Mouse (Mus musculus) myocyte (in vitro differentiated cells): ENCODE data around the gene Impg2. TPM values are rescaled to one million over a fixed set of nuclear protein-coding genes. Genes with fewer than 3 reads are reported as not detected.

Experiments used
- H3K27me3 ChIP-seq: one replicate; pipeline ENCODE4 v1.6.1; 2011; ENCODE audit not compliant: control insufficient read depth, insufficient read depth, insufficient read length
- H3K36me3 ChIP-seq: one replicate; pipeline ENCODE4 v1.6.1; 2011; ENCODE audit not compliant: control insufficient read depth, insufficient read depth
- H3K4me2 ChIP-seq: one replicate; pipeline ENCODE4 v1.6.1; 2011; ENCODE audit warnings: low read depth, control low read depth
- H3K4me3 ChIP-seq: one replicate; pipeline ENCODE4 v1.5.1; 2011; ENCODE audit warnings: mild to moderate bottlenecking, control low read depth, moderate library complexity
- H3K79me2 ChIP-seq: one replicate; pipeline ENCODE4 v1.6.1; 2011; ENCODE audit not compliant: control insufficient read depth, insufficient read depth
- H3ac ChIP-seq: one replicate; pipeline ENCODE4 v1.6.1; 2011; ENCODE audit not compliant: control insufficient read depth, insufficient read length
- CEBPB ChIP-seq: IDR thresholded peaks from 2 replicates; pipeline ENCODE4 v1.6.1; 2011; ENCODE audit warnings: mild to moderate bottlenecking, moderate library complexity; ENCODE audit not compliant: poor library complexity, insufficient read depth, severe bottlenecking
- E2F4 ChIP-seq: IDR thresholded peaks from one replicate; pipeline ENCODE4 v1.6.1; 2011; ENCODE audit warnings: mild to moderate bottlenecking, control low read depth, moderate library complexity; ENCODE audit not compliant: insufficient read depth
- MAX ChIP-seq: IDR thresholded peaks from one replicate; pipeline ENCODE4 v1.6.1; 2011; ENCODE audit warnings: low read depth, mild to moderate bottlenecking, control low read depth
- MYOD1 ChIP-seq, 3 experiments: IDR thresholded peaks; one replicate each; pipeline ENCODE4 v1.6.1; 2011; ENCODE audit warnings: control low read depth in 2 of 3, low read depth in 2 of 3, mild to moderate bottlenecking in 2 of 3, moderate library complexity in 1 of 3; ENCODE audit not compliant: insufficient read length in 2 of 3, control insufficient read depth in 1 of 3
- MYOG ChIP-seq, 3 experiments: IDR thresholded peaks; one replicate each; pipeline ENCODE4 v1.6.1; 2011; ENCODE audit warnings: control low read depth in 2 of 3, low read depth in 2 of 3, mild to moderate bottlenecking in 2 of 3; ENCODE audit not compliant: insufficient read length in 2 of 3, control insufficient read depth in 1 of 3, insufficient read depth in 1 of 3
- POLR2A ChIP-seq: IDR thresholded peaks from one replicate; pipeline ENCODE4 v1.6.1; 2011; ENCODE audit warnings: low read depth, mild to moderate bottlenecking, control low read depth, moderate library complexity; ENCODE audit not compliant: insufficient read length
- POLR2AphosphoS2 ChIP-seq: IDR thresholded peaks from one replicate; pipeline ENCODE4 v1.6.1; 2011; ENCODE audit warnings: low read depth, control low read depth; ENCODE audit not compliant: insufficient read length
- REST ChIP-seq: IDR thresholded peaks from one replicate; pipeline ENCODE4 v1.6.1; 2011; ENCODE audit warnings: mild to moderate bottlenecking, control low read depth, moderate library complexity; ENCODE audit not compliant: insufficient read depth, insufficient read length
- SRF ChIP-seq: IDR thresholded peaks from one replicate; pipeline ENCODE4 v1.6.1; 2011; ENCODE audit warnings: low read depth; ENCODE audit not compliant: control insufficient read depth, insufficient read length
- TCF12 ChIP-seq: IDR thresholded peaks from one replicate; pipeline ENCODE4 v1.6.1; 2011; ENCODE audit warnings: mild to moderate bottlenecking, control low read depth; ENCODE audit not compliant: poor library complexity, insufficient read depth, severe bottlenecking
- TCF3 ChIP-seq: IDR thresholded peaks from one replicate; pipeline ENCODE4 v1.6.1; 2011; ENCODE audit warnings: low read depth, control low read depth; ENCODE audit not compliant: insufficient read length
- USF1 ChIP-seq: IDR thresholded peaks from one replicate; pipeline ENCODE4 v1.6.1; 2011; ENCODE audit warnings: low read depth, mild to moderate bottlenecking, control low read depth, moderate library complexity
- polyA plus RNA-seq: library from polyadenylated mRNA; unstranded; fragments of >200 nt; fragmentation: generic; extraction: Trizol; gene quantifications from one replicate; pipeline ENCODE4 v1.2.1, GENCODE M21; 2012; ENCODE audit warnings: missing spikeins

Gene Impg2
- polyA plus RNA-seq, 1 experiment: 0.01 TPM

DNA sequence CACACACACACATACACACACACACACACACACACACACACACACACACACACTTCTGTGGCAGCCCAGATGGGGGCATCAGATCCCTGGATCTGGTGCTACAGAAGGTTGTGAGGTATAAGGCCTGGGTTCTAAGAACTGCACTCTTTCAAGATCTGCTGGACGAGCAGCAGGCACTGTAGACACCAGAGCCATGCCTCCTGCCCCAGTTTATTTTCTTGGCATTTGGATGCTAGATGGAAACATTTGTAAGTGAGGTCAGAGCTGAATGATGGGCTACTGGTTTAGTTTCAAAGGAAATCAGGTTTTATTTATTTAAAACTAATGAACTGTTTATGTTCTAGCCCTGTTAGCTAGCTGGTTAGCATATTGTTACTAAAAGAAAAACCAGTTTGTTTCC lies 90.8 kb downstream of the Impg2 start:
- H3K4me2 ChIP-seq: no peak overlapping the region
- no peaks in the 10 kb centered on the region for H3K36me3 ChIP-seq
- TF ChIP-seq TCF3: no peak
- TF ChIP-seq MAX: no peak
- no peak for TF ChIP-seq SRF
- TF ChIP-seq POLR2A: no peak
- TF ChIP-seq CEBPB: no peak
- no peak overlapping the region for H3K4me3 ChIP-seq
- H3ac ChIP-seq: no peak overlapping the region
- no peaks in the 10 kb centered on the region for H3K27me3 ChIP-seq
- no peaks in the 10 kb centered on the region for H3K79me2 ChIP-seq

DNA sequence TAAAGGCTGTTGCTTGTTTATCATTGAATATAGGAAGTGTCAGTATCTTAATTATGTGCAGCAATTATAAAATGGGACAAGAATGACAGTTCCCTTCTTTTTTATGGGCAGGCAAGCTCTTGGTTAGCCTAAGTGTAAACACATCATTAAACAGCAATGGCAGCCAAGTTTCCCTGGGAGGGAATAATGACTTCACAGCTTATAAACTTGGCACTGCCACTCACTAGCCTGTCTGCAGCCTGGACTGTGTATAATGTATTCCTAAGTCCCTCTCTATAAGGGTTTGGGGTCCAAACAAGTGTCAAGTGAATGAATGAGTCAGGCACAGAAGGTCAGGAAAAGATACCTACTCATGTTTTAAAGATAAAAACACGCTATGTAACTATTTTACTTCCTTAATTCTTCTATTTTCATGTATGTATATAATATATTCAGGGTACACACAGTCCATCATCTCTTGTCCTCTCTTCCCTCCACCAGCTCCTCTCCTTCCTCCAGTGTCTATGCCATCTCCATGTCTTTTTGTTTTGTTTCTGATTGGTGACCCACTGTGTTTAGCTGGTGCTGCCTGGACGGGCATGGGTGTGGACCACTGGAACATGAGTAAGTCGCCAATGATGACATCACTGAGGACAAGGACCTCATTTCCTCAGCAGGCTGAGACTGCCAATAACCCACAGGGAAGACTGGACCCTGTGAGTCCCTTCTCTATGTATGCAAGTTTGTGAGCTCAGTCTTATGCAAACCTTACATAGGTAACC lies 92.0 kb downstream of the Impg2 start:
- no peaks in the 10 kb centered on the region for H3K27me3 ChIP-seq
- no peak overlapping the region for H3K4me3 ChIP-seq
- no peak overlapping the region for H3ac ChIP-seq
- H3K4me2 ChIP-seq: no peak overlapping the region
- no peaks in the 10 kb centered on the region for H3K79me2 ChIP-seq
- no peaks in the 10 kb centered on the region for H3K36me3 ChIP-seq
- TF ChIP-seq TCF3 (no peak), TCF12 (no peak), USF1 (no peak), SRF (no peak), E2F4 (no peak), POLR2AphosphoS2 (no peak), MAX (no peak), POLR2A (no peak), MYOD1 (IDR thresholded peaks at IDR 0.05; ENCODE audit: control insufficient read depth in 1 of 3, insufficient read length in 2 of 3, low read depth in 2 of 3) (no peak), REST (no peak), CEBPB (no peak), MYOG (IDR thresholded peaks at IDR 0.05; ENCODE audit: control insufficient read depth in 1 of 3, insufficient read depth in 1 of 3, insufficient read length in 2 of 3, low read depth in 2 of 3) (no peak)

DNA sequence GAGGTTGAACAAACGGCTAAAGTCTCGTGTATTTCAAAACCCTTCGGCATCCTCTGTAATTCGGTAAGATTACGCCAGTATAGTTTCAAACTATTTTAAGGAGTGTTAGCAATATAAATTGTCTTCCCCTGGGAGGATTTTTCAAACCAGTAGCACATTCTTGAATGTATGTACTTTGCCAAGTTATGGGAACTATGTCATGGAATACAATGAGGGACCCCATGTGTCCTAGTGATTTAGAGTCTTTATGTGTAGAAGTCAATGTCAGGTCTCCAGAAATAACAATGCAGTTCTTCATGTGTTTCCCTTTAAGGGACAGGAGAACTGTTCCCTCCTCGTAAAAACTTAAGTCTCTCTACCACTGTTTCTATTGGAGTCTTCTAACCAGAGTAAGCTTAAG lies 94.1 kb downstream of the Impg2 start:
- no peak for TF ChIP-seq POLR2A
- no peaks in the 10 kb centered on the region for H3K36me3 ChIP-seq
- no peak overlapping the region for H3ac ChIP-seq
- no peaks in the 10 kb centered on the region for H3K79me2 ChIP-seq
- H3K4me3 ChIP-seq: no peak overlapping the region
- no peaks in the 10 kb centered on the region for H3K27me3 ChIP-seq
- no peak overlapping the region for H3K4me2 ChIP-seq

DNA sequence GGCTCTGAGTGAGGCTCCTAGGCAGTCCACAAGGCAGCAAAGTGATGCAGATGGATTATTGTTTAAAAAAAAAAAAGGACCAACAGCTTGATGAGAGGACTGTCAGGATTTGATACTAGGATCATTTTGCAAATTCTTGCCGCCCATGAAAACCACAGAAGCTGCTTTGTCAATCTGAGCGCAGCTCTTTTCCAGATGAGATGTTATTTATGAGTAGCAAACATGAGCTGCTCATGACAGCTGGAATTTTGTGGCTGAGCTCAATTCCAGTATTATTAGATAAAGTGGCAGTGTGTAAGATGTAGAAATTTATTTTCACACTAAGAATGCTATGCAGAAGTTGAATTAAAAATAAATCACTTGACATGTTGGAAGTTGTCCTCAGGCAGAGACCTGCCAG lies 94.7 kb downstream of the Impg2 start:
- no peaks in the 10 kb centered on the region for H3K79me2 ChIP-seq
- no peak overlapping the region for H3K4me3 ChIP-seq
- H3K4me2 ChIP-seq: no peak overlapping the region
- H3K27me3 ChIP-seq: no peaks in the 10 kb centered on the region
- no peak for TF ChIP-seq MYOD1 (IDR thresholded peaks at IDR 0.05; ENCODE audit: control insufficient read depth in 1 of 3, insufficient read length in 2 of 3, low read depth in 2 of 3)
- TF ChIP-seq TCF3: no peak
- TF ChIP-seq MYOG (IDR thresholded peaks at IDR 0.05; ENCODE audit: control insufficient read depth in 1 of 3, insufficient read depth in 1 of 3, insufficient read length in 2 of 3, low read depth in 2 of 3): no peak
- TF ChIP-seq E2F4: no peak
- no peak for TF ChIP-seq TCF12
- no peak for TF ChIP-seq MAX
- TF ChIP-seq USF1: no peak
- TF ChIP-seq CEBPB: no peak
- no peak for TF ChIP-seq POLR2AphosphoS2
- TF ChIP-seq SRF: no peak
- TF ChIP-seq POLR2A: no peak
- TF ChIP-seq REST: no peak
- H3ac ChIP-seq: no peak overlapping the region
- H3K36me3 ChIP-seq: no peaks in the 10 kb centered on the region

DNA sequence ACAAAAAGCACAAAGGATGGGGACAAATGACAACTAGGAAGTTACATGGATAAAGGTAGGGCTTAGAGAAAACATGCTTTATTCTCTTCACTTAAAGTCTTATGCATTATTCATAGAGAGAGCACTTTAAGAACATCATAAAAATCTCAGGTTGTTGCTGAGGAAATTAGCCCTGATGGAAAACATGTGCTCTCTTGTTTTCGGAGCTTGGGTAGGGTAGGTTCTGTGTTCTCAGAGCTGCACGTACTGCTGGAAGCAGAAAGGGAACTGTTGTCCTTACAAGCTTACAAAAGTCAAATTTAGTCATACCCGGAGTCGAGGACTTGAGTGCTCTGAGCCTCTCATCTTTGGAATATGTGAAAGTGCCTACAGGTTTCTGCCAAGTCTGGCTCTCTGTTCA lies 98.9 kb downstream of the Impg2 start:
- no peaks in the 10 kb centered on the region for H3K27me3 ChIP-seq
- H3K4me3 ChIP-seq: no peak overlapping the region
- H3K79me2 ChIP-seq: no peaks in the 10 kb centered on the region
- TF ChIP-seq MAX (no peak), MYOD1 (IDR thresholded peaks at IDR 0.05; ENCODE audit: control insufficient read depth in 1 of 3, insufficient read length in 2 of 3, low read depth in 2 of 3) (no peak), REST (no peak), POLR2A (no peak), SRF (no peak), MYOG (IDR thresholded peaks at IDR 0.05; ENCODE audit: control insufficient read depth in 1 of 3, insufficient read depth in 1 of 3, insufficient read length in 2 of 3, low read depth in 2 of 3) (no peak), CEBPB (no peak), POLR2AphosphoS2 (no peak), USF1 (no peak), E2F4 (no peak), TCF3 (no peak), TCF12 (no peak)
- no peaks in the 10 kb centered on the region for H3K36me3 ChIP-seq
- H3K4me2 ChIP-seq: no peak overlapping the region
- H3ac ChIP-seq: no peak overlapping the region
